Mouse (Mus musculus): Measurements from ENCODE around the gene Hjurp.

DNA sequence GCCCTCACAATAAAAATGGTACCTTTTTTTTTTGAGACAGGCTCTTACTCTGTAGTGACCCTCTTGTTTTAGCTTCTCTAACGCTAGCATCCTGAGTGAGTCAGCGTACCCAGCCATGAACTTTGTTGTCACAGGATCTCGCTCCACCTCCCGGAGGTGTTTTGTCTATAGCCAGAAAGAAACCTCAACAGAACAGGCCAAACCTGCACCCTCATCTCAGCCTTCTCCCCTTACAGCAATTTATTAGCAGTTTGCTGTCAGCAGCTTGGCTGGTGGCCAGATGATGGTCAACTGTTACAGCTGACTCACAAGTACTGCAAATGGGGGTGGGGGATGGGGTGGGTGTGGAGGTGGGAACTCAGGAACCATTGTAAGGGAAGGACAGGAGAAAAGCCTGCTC is 15.2 kb downstream of the Hjurp start:
- no peak for TF ChIP-seq CTCF (IDR thresholded peaks at IDR 0.05; ENCODE audit: low read depth, low read length)
- no peak for TF ChIP-seq POLR2A (IDR thresholded peaks at IDR 0.05; ENCODE audit: extremely low read depth, insufficient read depth, low read length)

Measured in liver, adult 2 months (tissue).